Mouse (Mus musculus): ENCODE measurements at regions not wholly inside any gene's neighbourhood (a gene's known extent, or its start where the extent isn't known, plus 50 kb on each side); places are given as distances from the start of the nearest gene placed in this dataset.

- Histone ChIP-seq H3K4me1 (ENCODE audit: control insufficient read depth, insufficient read depth, low read length) (no peaks in the 10 kb centered on the region), H3K4me3 (ENCODE audit: insufficient read depth, low read length) (no peak overlapping the region), H3K27ac (ENCODE audit: insufficient read depth, low read length) (no peak overlapping the region)
- TF ChIP-seq CTCF (IDR thresholded peaks at IDR 0.05; ENCODE audit: extremely low read depth, insufficient read depth, low read length), result no peak
- TF ChIP-seq POLR2A (IDR thresholded peaks at IDR 0.05; ENCODE audit: extremely low read depth, insufficient read depth, low read length), result no peak
Measured at GRCm38 (mm10) chr8:80147929-80148328, 90.1 kb upstream of the Hhip start.

DNA sequence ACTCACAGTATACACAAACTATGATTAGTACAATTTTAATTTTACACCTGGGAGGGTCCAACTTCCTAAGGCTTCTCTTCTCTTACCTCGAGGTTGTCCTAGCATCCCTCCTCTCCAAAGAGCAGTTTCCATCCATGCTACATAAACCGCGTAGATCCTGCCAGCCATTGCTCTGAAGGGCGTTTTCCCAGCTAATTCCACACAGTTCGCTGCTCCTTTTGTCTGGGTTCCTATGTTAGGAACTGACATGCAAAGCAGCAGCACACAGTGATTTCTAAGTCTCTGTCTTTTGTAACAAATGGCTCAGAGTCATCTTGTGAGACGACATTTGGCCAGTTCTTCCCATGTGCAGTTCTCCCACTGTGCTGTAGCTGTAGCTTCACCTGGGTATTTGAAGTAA, 80.7 kb upstream of the Hhip start:
- Histone ChIP-seq H3K4me3 (ENCODE audit: insufficient read depth, low read length) (no peak overlapping the region), H3K4me1 (ENCODE audit: control insufficient read depth, insufficient read depth, low read length) (no peaks in the 10 kb centered on the region), H3K27ac (ENCODE audit: insufficient read depth, low read length) (no peak overlapping the region)
- TF ChIP-seq POLR2A (IDR thresholded peaks at IDR 0.05; ENCODE audit: extremely low read depth, insufficient read depth, low read length) (no peak), CTCF (IDR thresholded peaks at IDR 0.05; ENCODE audit: extremely low read depth, insufficient read depth, low read length) (no peak)

DNA sequence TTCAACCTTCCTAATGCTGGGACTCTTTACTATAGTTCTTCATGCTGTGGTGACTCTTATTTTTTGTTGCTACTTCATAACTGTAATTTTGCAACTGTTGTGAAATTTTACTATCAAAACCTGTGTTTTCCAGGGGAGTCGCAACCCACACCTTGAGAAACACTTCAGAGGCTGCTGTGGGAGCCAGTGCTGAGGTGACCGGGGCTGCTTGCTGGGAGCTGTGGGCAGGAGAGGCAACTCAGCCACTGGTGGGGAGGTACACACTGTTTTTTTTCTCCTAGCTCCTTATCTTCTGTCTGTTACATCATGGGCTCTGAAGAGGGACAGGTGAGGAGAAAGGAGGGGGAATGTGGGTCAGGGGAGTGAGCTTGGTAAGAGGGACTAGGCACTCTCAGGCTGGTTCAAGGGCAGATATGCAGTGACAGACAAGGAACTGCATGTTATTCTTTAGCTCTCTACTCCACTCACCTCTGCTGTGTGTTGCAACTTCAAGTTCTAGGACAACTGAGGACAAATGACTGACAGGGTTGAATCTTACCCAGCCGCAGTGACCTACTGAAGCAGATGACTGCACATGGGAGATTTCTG, 62.7 kb upstream of the Hhip start:
- no peaks in the 10 kb centered on the region for H3K4me1 ChIP-seq (ENCODE audit: control insufficient read depth, insufficient read depth, low read length)
- TF ChIP-seq CTCF (IDR thresholded peaks at IDR 0.05; ENCODE audit: extremely low read depth, insufficient read depth, low read length), result no peak
- TF ChIP-seq POLR2A (IDR thresholded peaks at IDR 0.05; ENCODE audit: extremely low read depth, insufficient read depth, low read length), result no peak
- no peak overlapping the region for H3K27ac ChIP-seq (ENCODE audit: insufficient read depth, low read length)
- no peak overlapping the region for H3K4me3 ChIP-seq (ENCODE audit: insufficient read depth, low read length)

- Histone ChIP-seq H3K27ac (ENCODE audit: insufficient read depth, low read length) (no peak overlapping the region), H3K4me3 (ENCODE audit: insufficient read depth, low read length) (no peak overlapping the region)
- no peak for TF ChIP-seq CTCF (IDR thresholded peaks at IDR 0.05; ENCODE audit: extremely low read depth, insufficient read depth, low read length)
Measured at GRCm38 (mm10) chr8:80117328-80117727, 59.5 kb upstream of the Hhip start.

More at GRCm38 (mm10) chr8:80117328-80117727, 59.5 kb upstream of the Hhip start:
- no peaks in the 10 kb centered on the region for H3K4me1 ChIP-seq (ENCODE audit: control insufficient read depth, insufficient read depth, low read length)

All from cortical plate, adult 2 months (tissue).